Comparison of ENCODE assay signal across 19 mouse cellular contexts in genomic region chr8:108837788-108838187, GRCm38 (mm10).
DNase-seq lines count a peak whose midpoint lies in the region; ATAC-seq and TF ChIP-seq lines count a peak whose summit lies in the region.
"Had no signal": no experiment of that assay in that cellular context is flagged by ENCODE, and none has a peak within 500 bp of the region (broad histone marks: within the 10 kb centered on the region; RNA-seq: fewer than 3 reads in every experiment).

No protein-coding gene starts in this region.

- no peak for DNase-seq in hindbrain, embryonic 10.5 days (ENCODE audit: low spot score)
- no peak for DNase-seq in hindbrain, postnatal 0 days (ENCODE audit: low spot score)
- DNase-seq in limb, embryonic 10.5 days (ENCODE audit: low spot score) = no peak
- DNase-seq in midbrain, embryonic 14.5 days = peak; percentile 44
- DNase-seq in layer of hippocampus, adult 11-12 months (ENCODE audit: low spot score) = no peak
- DNase-seq: adrenal gland, adult 2 months; cerebellum, adult 11-12 months; cerebellum, postnatal 10 days; gastrocnemius, postnatal 14 days; heart, adult 11 months; kidney, adult 8-10 months; liver, postnatal 0 days had no signal

- no peak for ATAC-seq in hindbrain, postnatal 0 days
- no peak for ATAC-seq in limb, embryonic 12.5 days (ENCODE audit: insufficient number of reproducible peaks, insufficient read depth, low FRiP score, low TSS enrichment, low read depth)
- ATAC-seq in midbrain, embryonic 14.5 days (ENCODE audit: low FRiP score, low TSS enrichment) = 0 out of 2 replicates have a peak, but pooled peaks have one; percentile 53
- ATAC-seq in neural tube, embryonic 14.5 days (ENCODE audit: low read depth) = 0 out of 2 replicates have a peak, but pooled peaks have one; percentile 34
- ATAC-seq: forebrain, embryonic 16.5 days; liver, postnatal 0 days; lung, postnatal 0 days had no signal

- H3K9ac ChIP-seq in hindbrain, postnatal 0 days (replicated peaks; ENCODE audit: low read length) = no peak overlapping the region
- H3K9ac ChIP-seq in limb, embryonic 12.5 days (replicated peaks) = no peak overlapping the region
- no peak overlapping the region for H3K9ac ChIP-seq in midbrain, embryonic 14.5 days (replicated peaks; ENCODE audit: low read length)
- no peak overlapping the region for H3K9ac ChIP-seq in neural tube, embryonic 14.5 days (replicated peaks; ENCODE audit: low read depth, low read length)
- H3K9ac ChIP-seq: liver, postnatal 0 days had no signal

- no peak overlapping the region for H3K4me3 ChIP-seq in hindbrain, embryonic 10.5 days
- no peak overlapping the region for H3K4me3 ChIP-seq in hindbrain, postnatal 0 days (ENCODE audit: low read length)
- no peak overlapping the region for H3K4me3 ChIP-seq in limb, embryonic 12.5 days (replicated peaks)
- no peak overlapping the region for H3K4me3 ChIP-seq in limb, embryonic 10.5 days
- no peak overlapping the region for H3K4me3 ChIP-seq in midbrain, embryonic 14.5 days (replicated peaks; ENCODE audit: low read depth, low read length)
- H3K4me3 ChIP-seq in neural tube, embryonic 14.5 days (ENCODE audit: low read depth, low read length) = no peak overlapping the region

- H3K9me3 ChIP-seq in hindbrain, embryonic 10.5 days = no peaks in the 10 kb centered on the region
- no peaks in the 10 kb centered on the region for H3K9me3 ChIP-seq in hindbrain, postnatal 0 days (ENCODE audit: low read length)
- H3K9me3 ChIP-seq in limb, embryonic 12.5 days = no peaks in the 10 kb centered on the region
- no peaks in the 10 kb centered on the region for H3K9me3 ChIP-seq in limb, embryonic 10.5 days (replicated peaks)
- no peaks in the 10 kb centered on the region for H3K9me3 ChIP-seq in midbrain, embryonic 14.5 days (ENCODE audit: control insufficient read depth, low read length)
- H3K9me3 ChIP-seq in neural tube, embryonic 14.5 days (ENCODE audit: control insufficient read depth, low read length) = no peaks in the 10 kb centered on the region

- H3K27ac ChIP-seq in hindbrain, embryonic 10.5 days = peak overlapping the region; percentile 50; the same call in 1 of the 2 replicates
- H3K27ac ChIP-seq in hindbrain, postnatal 0 days = no peak overlapping the region
- no peak overlapping the region for H3K27ac ChIP-seq in limb, embryonic 12.5 days
- no peak overlapping the region for H3K27ac ChIP-seq in limb, embryonic 10.5 days
- no peak overlapping the region for H3K27ac ChIP-seq in midbrain, embryonic 14.5 days (replicated peaks; ENCODE audit: low read depth, low read length)
- no peak overlapping the region for H3K27ac ChIP-seq in neural tube, embryonic 14.5 days (ENCODE audit: low read depth, low read length)
- H3K27ac ChIP-seq: macrophage had no signal

- no peak for TF ChIP-seq CTCF in hindbrain, postnatal 0 days (IDR thresholded peaks at IDR 0.05; ENCODE audit: low read depth)

- H3K4me2 ChIP-seq in hindbrain, postnatal 0 days (ENCODE audit: low read depth, low read length) = no peak overlapping the region
- H3K4me2 ChIP-seq in limb, embryonic 12.5 days = 0 out of 2 replicates have a peak overlapping the region, but pooled peaks have one; percentile 2
- H3K4me2 ChIP-seq in midbrain, embryonic 14.5 days (ENCODE audit: low read length) = no peak overlapping the region
- H3K4me2 ChIP-seq in neural tube, embryonic 14.5 days (ENCODE audit: low read depth, low read length) = no peak overlapping the region
- H3K4me2 ChIP-seq: heart, embryonic 11.5 days; liver, embryonic 11.5 days had no signal

- H3K36me3 ChIP-seq in hindbrain, embryonic 10.5 days = peaks cover 8% of the 10 kb centered on the region
- H3K36me3 ChIP-seq in hindbrain, postnatal 0 days (ENCODE audit: insufficient read depth, low read length) = no peaks in the 10 kb centered on the region
- peaks cover 29% of the 10 kb centered on the region for H3K36me3 ChIP-seq in limb, embryonic 12.5 days
- peaks cover 27% of the 10 kb centered on the region for H3K36me3 ChIP-seq in limb, embryonic 10.5 days
- no peaks in the 10 kb centered on the region; the same call in 1 of the 2 replicates for H3K36me3 ChIP-seq in midbrain, embryonic 14.5 days (ENCODE audit: control insufficient read depth, insufficient read depth, low read length)
- H3K36me3 ChIP-seq in neural tube, embryonic 14.5 days (ENCODE audit: control insufficient read depth, insufficient read depth, low read length) = no peaks in the 10 kb centered on the region

- H3K4me1 ChIP-seq in hindbrain, embryonic 10.5 days (replicated peaks) = peaks cover 31% of the 10 kb centered on the region
- H3K4me1 ChIP-seq in hindbrain, postnatal 0 days (ENCODE audit: insufficient read depth, low read length) = peaks cover 4% of the 10 kb centered on the region; the same call in 1 of the 2 replicates
- peaks cover 22% of the 10 kb centered on the region for H3K4me1 ChIP-seq in limb, embryonic 12.5 days (replicated peaks)
- peaks cover 17% of the 10 kb centered on the region for H3K4me1 ChIP-seq in limb, embryonic 10.5 days
- peaks cover 22% of the 10 kb centered on the region for H3K4me1 ChIP-seq in midbrain, embryonic 14.5 days (ENCODE audit: control insufficient read depth, insufficient read depth, low read length)
- peaks cover 10% of the 10 kb centered on the region; the same call in 1 of the 2 replicates for H3K4me1 ChIP-seq in neural tube, embryonic 14.5 days (ENCODE audit: control insufficient read depth, insufficient read depth, low read length)

- WGBS in hindbrain, embryonic 10.5 days = 36% methylated on average over 10 of the region's 10 CpGs
- 27% methylated on average over 10 of the region's 10 CpGs for WGBS in hindbrain, postnatal 0 days
- WGBS in limb, embryonic 12.5 days = 11% methylated on average over 10 of the region's 10 CpGs
- 10% methylated on average over 10 of the region's 10 CpGs for whole genome bisulfite sequencing in limb, embryonic 10.5 days
- WGBS in midbrain, embryonic 14.5 days = 30% methylated on average over 10 of the region's 10 CpGs
- WGBS in neural tube, embryonic 14.5 days = 19% methylated on average over 10 of the region's 10 CpGs

- no peaks in the 10 kb centered on the region for H3K27me3 ChIP-seq in hindbrain, embryonic 10.5 days (ENCODE audit: insufficient read depth, poor library complexity, severe bottlenecking)
- H3K27me3 ChIP-seq in hindbrain, postnatal 0 days (ENCODE audit: insufficient read depth, low read length) = peaks cover 6% of the 10 kb centered on the region; the same call in 1 of the 2 replicates
- H3K27me3 ChIP-seq in limb, embryonic 12.5 days = no peaks in the 10 kb centered on the region
- no peaks in the 10 kb centered on the region for H3K27me3 ChIP-seq in limb, embryonic 10.5 days (ENCODE audit: low read depth, poor library complexity, severe bottlenecking)
- no peaks in the 10 kb centered on the region for H3K27me3 ChIP-seq in midbrain, embryonic 14.5 days (ENCODE audit: control insufficient read depth, insufficient read depth, low read length)
- H3K27me3 ChIP-seq in neural tube, embryonic 14.5 days (ENCODE audit: control insufficient read depth, insufficient read depth, low read length) = no peaks in the 10 kb centered on the region

Comparison
In these comparisons a context has a peak if more than half of its experiments do, and no peak if none do; other contexts are left out.
1. ATAC-seq: peak in midbrain, embryonic 14.5 days (single experiment) and neural tube, embryonic 14.5 days (single experiment); none in hindbrain, postnatal 0 days (single experiment) and limb, embryonic 12.5 days (single experiment).